Mouse (Mus musculus): ENCODE data around the gene Klhl22. TPM values are rescaled to one million over a fixed set of nuclear protein-coding genes. Genes with fewer than 3 reads are reported as not detected.

The Klhl22 gene
- polyA plus RNA-seq (2017; shearing (Covaris generic)): 10 to 100 TPM; 17.2 to 17.9 TPM

GRCm38 (mm10) chr16:17759344-17759773, at the start of gene Klhl22:
Gene Klhl22 (plus strand): TSS chr16:17759618.

GRCm38 (mm10) chr16:17732841-17733340, 26.5 kb upstream of the Klhl22 start, which contains the start of gene Med15:
Gene Med15 (minus strand): TSS chr16:17732891.

GRCm38 (mm10) chr16:17796971-17797811, 37.8 kb downstream of the Klhl22 start, which contains the start of gene Scarf2:
Gene Scarf2 (plus strand): TSS chr16:17797282.

GRCm38 (mm10) chr16:17832821-17833220, 73.4 kb downstream of the Klhl22 start, which contains the start of gene B830017H08Rik:
Gene B830017H08Rik (plus strand): TSS chr16:17833121.

GRCm38 (mm10) chr16:17838051-17838450, 78.6 kb downstream of the Klhl22 start, which contains the start of gene Car15:
Gene Car15 (minus strand): TSS chr16:17838364.

Other genes with a start within 250 kb of the Klhl22 start
- gene Thap7, start 228.5 kb upstream of the Klhl22 start, polyA plus RNA-seq (2017; shearing (Covaris generic)): 10 to 100 TPM; 71.1 to 89.3 TPM
- gene Lrrc74b, start 198.4 kb upstream of the Klhl22 start, polyA plus RNA-seq (2017; shearing (Covaris generic)): under 1 TPM; 0.14 to 0.34 TPM
- gene P2rx6, start 197.7 kb upstream of the Klhl22 start, polyA plus RNA-seq (2017; shearing (Covaris generic)): under 1 TPM in 1 of 2 experiments, not detected in 1; 0.19 TPM
- gene Slc7a4, start 176.4 kb upstream of the Klhl22 start, polyA plus RNA-seq (2017; shearing (Covaris generic)): 1 to 10 TPM in 1 of 2 experiments, under 1 TPM in 1; 0.92 to 2.0 TPM
- 10 to 100 TPM; 18.7 to 20.2 TPM for gene Smpd4, start 140.3 kb upstream of the Klhl22 start, polyA plus RNA-seq (2017; shearing (Covaris generic))
- gene Ccdc74a, start 113.1 kb upstream of the Klhl22 start, polyA plus RNA-seq (2017; shearing (Covaris generic)): 1 to 10 TPM in 1 of 2 experiments, not detected in 1; 2.1 TPM
- 100 to 1,000 TPM; 113 to 152 TPM for gene Med15, start 26.7 kb upstream of the Klhl22 start, polyA plus RNA-seq (2017; shearing (Covaris generic))
- gene Scarf2, start 37.7 kb downstream of the Klhl22 start, polyA plus RNA-seq (2017; shearing (Covaris generic)): not detected
- gene B830017H08Rik, start 73.5 kb downstream of the Klhl22 start, polyA plus RNA-seq (2017; shearing (Covaris generic)): under 1 TPM; 0.25 to 0.83 TPM
- gene Car15, start 78.7 kb downstream of the Klhl22 start, polyA plus RNA-seq (2017; shearing (Covaris generic)): 1 to 10 TPM in 1 of 2 experiments, under 1 TPM in 1; 0.99 to 2.4 TPM
- gene Gm20518, start 132.1 kb downstream of the Klhl22 start, polyA plus RNA-seq (2017; shearing (Covaris generic)): under 1 TPM; 0.14 to 0.22 TPM
- gene Tssk1, start 134.6 kb downstream of the Klhl22 start, polyA plus RNA-seq (2017; shearing (Covaris generic)): under 1 TPM; 0.11 to 0.43 TPM
- gene Dgcr2, start 138.9 kb downstream of the Klhl22 start, polyA plus RNA-seq (2017; shearing (Covaris generic)): 10 to 100 TPM; 58.5 to 75.6 TPM
- gene Tssk2, start 139.0 kb downstream of the Klhl22 start, polyA plus RNA-seq (2017; shearing (Covaris generic)): 1 to 10 TPM in 1 of 2 experiments, not detected in 1; 2.0 TPM
- 10 to 100 TPM; 65.5 TPM for gene Ess2, start 151.7 kb downstream of the Klhl22 start, polyA plus RNA-seq (2017; shearing (Covaris generic))
- gene Gsc2, start 155.4 kb downstream of the Klhl22 start, polyA plus RNA-seq (2017; shearing (Covaris generic)): not detected
- 10 to 100 TPM; 49.8 to 51.9 TPM for gene Slc25a1, start 168.6 kb downstream of the Klhl22 start, polyA plus RNA-seq (2017; shearing (Covaris generic))
- gene Vpreb2, start 220.8 kb downstream of the Klhl22 start, polyA plus RNA-seq (2017; shearing (Covaris generic)): not detected